Mouse (Mus musculus) right cerebral cortex, adult 18-20 months (tissue): ENCODE data around the gene Ppt1.

Experiments used
- DNase-seq: peaks from one replicate; pipeline ENCODE4 v3.0.0; 2022; ENCODE audit warnings: mixed read lengths

The Ppt1 gene

GRCm38 (mm10) chr4:122870741-122871140, 34.7 kb downstream of the Ppt1 start:
- peak; percentile 60 for DNase-seq

- DNase-seq: peak; percentile 47
These were observed 35.2 kb downstream of the Ppt1 start for GRCm38 (mm10) chr4:122871269-122871668.

- no peak for DNase-seq
These were observed 35.9 kb downstream of the Ppt1 start for GRCm38 (mm10) chr4:122871989-122872388.

GRCm38 (mm10) chr4:122873003-122873402, 37.0 kb downstream of the Ppt1 start:
- no peak for DNase-seq

- no peak for DNase-seq
These were observed 37.5 kb downstream of the Ppt1 start for GRCm38 (mm10) chr4:122873512-122873911.

- DNase-seq: no peak
These were observed 42.5 kb downstream of the Ppt1 start for GRCm38 (mm10) chr4:122878333-122879070.

GRCm38 (mm10) chr4:122882544-122882943, 46.5 kb downstream of the Ppt1 start:
- DNase-seq: peak; percentile 59

- no peak for DNase-seq
These were observed 47.3 kb downstream of the Ppt1 start for GRCm38 (mm10) chr4:122883294-122883693.

GRCm38 (mm10) chr4:122884051-122884450, 48.0 kb downstream of the Ppt1 start:
- no peak for DNase-seq

GRCm38 (mm10) chr4:122884481-122885340, 48.7 kb downstream of the Ppt1 start:
- DNase-seq: no peak

- DNase-seq: peak; percentile 99
These were observed 49.9 kb downstream of the Ppt1 start, which contains the start of gene Cap1 for GRCm38 (mm10) chr4:122885768-122886578. Cap1 (minus strand) TSS chr4:122886056.

- no peak for DNase-seq
These were observed 50.7 kb downstream of the Ppt1 start for GRCm38 (mm10) chr4:122886579-122887254.

- DNase-seq: no peak
These were observed 51.3 kb downstream of the Ppt1 start for GRCm38 (mm10) chr4:122887336-122887735.

GRCm38 (mm10) chr4:122890881-122891481, 54.9 kb downstream of the Ppt1 start:
- peak; percentile 88 for DNase-seq

GRCm38 (mm10) chr4:122891597-122891996, 55.6 kb downstream of the Ppt1 start:
- DNase-seq: no peak

GRCm38 (mm10) chr4:122892157-122892556, 56.1 kb downstream of the Ppt1 start:
- DNase-seq: no peak

GRCm38 (mm10) chr4:122897750-122898149, 61.7 kb downstream of the Ppt1 start:
- no peak for DNase-seq

GRCm38 (mm10) chr4:122898313-122898712, 62.3 kb downstream of the Ppt1 start:
- peak; percentile 74 for DNase-seq

GRCm38 (mm10) chr4:122902156-122902555, 66.1 kb downstream of the Ppt1 start:
- no peak for DNase-seq

GRCm38 (mm10) chr4:122903709-122904108, 67.7 kb downstream of the Ppt1 start:
- no peak for DNase-seq

GRCm38 (mm10) chr4:122905359-122905758, 69.3 kb downstream of the Ppt1 start:
- DNase-seq: no peak
